ENCODE assay signal across 8 mouse cellular contexts in genomic region chr16:50073979-50074378, GRCm38 (mm10).
DNase-seq lines count a peak whose midpoint lies in the region; ATAC-seq lines count a peak whose summit lies in the region.

No protein-coding gene starts in this region.

- no peaks in the 10 kb centered on the region for H3K9me3 ChIP-seq in neural tube, embryonic 11.5 days (ENCODE audit: control insufficient read depth, low read length)

- H3K4me2 ChIP-seq in neural tube, embryonic 11.5 days (ENCODE audit: low read depth) = no peak overlapping the region

- no peak overlapping the region for H3K4me3 ChIP-seq in neural tube, embryonic 11.5 days (ENCODE audit: low read depth, low read length)

- H3K27ac ChIP-seq in neural tube, embryonic 11.5 days (ENCODE audit: low read depth, low read length) = no peak overlapping the region

- no peaks in the 10 kb centered on the region for H3K4me1 ChIP-seq in neural tube, embryonic 11.5 days (ENCODE audit: control insufficient read depth, insufficient read depth, low read length)

- WGBS in neural tube, embryonic 11.5 days = 78% methylated on average over 4 of the region's 4 CpGs

- ATAC-seq in neural tube, embryonic 11.5 days (ENCODE audit: insufficient read depth, low FRiP score, low TSS enrichment) = peak; percentile 27; the same call in 1 of the 2 replicates
- 0 out of 2 replicates have a peak, but pooled peaks have one; percentile 34 for ATAC-seq in erythroid progenitor cell, adult 5-6 weeks (replicated peaks; ENCODE audit: low FRiP score, poor library complexity, severe bottlenecking)

- DNase-seq in embryo, embryonic 11 days = peak; percentile 10
- DNase-seq in embryo, embryonic 9.5 days (ENCODE audit: extremely low spot score) = no peak
- DNase-seq in neural tube, embryonic 11.5 days (ENCODE audit: low spot score) = no peak
- DNase-seq in neural tube, embryonic 10.5 days (ENCODE audit: extremely low spot score, low spot score) = no peak
- peak; percentile 40 for DNase-seq in thymus, postnatal 0 days (ENCODE audit: low spot score)
- no peak for DNase-seq in layer of hippocampus, adult 18-20 months (ENCODE audit: low spot score in 2 of 2)
- DNase-seq in testis, postnatal 14 days (ENCODE audit: low spot score) = no peak

- H3K27me3 ChIP-seq in neural tube, embryonic 11.5 days (ENCODE audit: control insufficient read depth, insufficient read depth, low read length) = no peaks in the 10 kb centered on the region

- no peaks in the 10 kb centered on the region for H3K36me3 ChIP-seq in neural tube, embryonic 11.5 days (ENCODE audit: control insufficient read depth, insufficient read depth, low read length)

- no peak overlapping the region for H3K9ac ChIP-seq in neural tube, embryonic 11.5 days (ENCODE audit: low read length)

Comparison
In these comparisons a context has a peak if more than half of its experiments do, and no peak if none do; other contexts are left out.
1. DNase-seq: peak in embryo, embryonic 11 days (single experiment) and thymus, postnatal 0 days (single experiment); none in embryo, embryonic 9.5 days (single experiment), neural tube, embryonic 11.5 days (single experiment), neural tube, embryonic 10.5 days (single experiment), layer of hippocampus, adult 18-20 months (0 of 2) and testis, postnatal 14 days (single experiment).